Mouse (Mus musculus) intestine, postnatal 0 days (tissue): Measurements from ENCODE around the gene Dad1. TPM values are rescaled to one million over a fixed set of nuclear protein-coding genes. Genes with fewer than 3 reads are reported as not detected.
A peak's percentile ranks its signal among the peaks of the same experiment; 100 is the strongest.

Experiments used
- ATAC-seq: fragments of 200-750 bp; cut with Nextera tagmentation; 2 replicates; pipeline ENCODE4 v1.8.0; 2017; ENCODE audit warnings: mild to moderate bottlenecking, moderate TSS enrichment, moderate library complexity
- H3K27ac ChIP-seq: fragments of 300-500 bp; sonication (generic); 2 replicates; pipeline ENCODE4 v1.5.1; 2014; ENCODE audit warnings: mild to moderate bottlenecking, low read depth, low read length, moderate library complexity
- H3K27me3 ChIP-seq: fragments of 300-500 bp; sonication (generic); replicated peaks from 2 replicates; pipeline ENCODE4 v1.6.1; 2014; ENCODE audit warnings: low read length, mixed read lengths; ENCODE audit not compliant: control insufficient read depth, insufficient read depth
- H3K36me3 ChIP-seq: fragments of 300-500 bp; sonication (generic); 2 replicates; pipeline ENCODE4 v1.6.1; 2014; ENCODE audit warnings: mild to moderate bottlenecking, moderate library complexity; ENCODE audit not compliant: control insufficient read depth, insufficient read depth
- H3K4me1 ChIP-seq: fragments of 300-500 bp; sonication (generic); replicated peaks from 2 replicates; pipeline ENCODE4 v1.6.1; 2014; ENCODE audit warnings: antibody characterized with exemption, low read length, mixed read lengths; ENCODE audit not compliant: control insufficient read depth, insufficient read depth
- H3K4me2 ChIP-seq: fragments of 300-500 bp; sonication (generic); replicated peaks from 2 replicates; pipeline ENCODE4 v1.6.1; 2014; ENCODE audit warnings: low read depth, mild to moderate bottlenecking, moderate library complexity
- H3K4me3 ChIP-seq: fragments of 300-500 bp; sonication (generic); 2 replicates; pipeline ENCODE4 v1.5.1; 2014; ENCODE audit warnings: low read depth, low read length
- H3K9ac ChIP-seq: fragments of 300-500 bp; sonication (generic); 2 replicates; pipeline ENCODE4 v1.6.1; 2014; ENCODE audit warnings: mild to moderate bottlenecking, low read depth, low read length
- H3K9me3 ChIP-seq: fragments of 300-500 bp; sonication (generic); 2 replicates; pipeline ENCODE4 v1.6.1; 2016; ENCODE audit warnings: mixed run types; ENCODE audit not compliant: control insufficient read depth
- CTCF ChIP-seq: sonication (generic); IDR thresholded peaks from 2 replicates; pipeline ENCODE4 v1.5.1; 2016; ENCODE audit warnings: low read depth, mild to moderate bottlenecking, control low read depth, antibody characterized with exemption, moderate library complexity
- WGBS: fragments of 180-500 bp; shearing (Covaris S2); extraction: QIAGEN DNeasy Blood & Tissue Kit; methylation state at CpG from one replicate; pipeline ENCODE4 v1.1.7; 2014; 5-methylcytosine and 5-hydroxymethylcytosine counted together
- polyA plus RNA-seq: library from polyadenylated mRNA; unstranded; fragments of >200 nt; fragmentation: Nextera tagmentation; extraction: Ambion mirVana; gene quantifications from 2 replicates; pipeline ENCODE4 v1.2.1, GENCODE M21; 2015

The Dad1 gene
- polyA plus RNA-seq, 1 experiment from 2014 or later, result 492 TPM

GRCm38 (mm10) chr14:54239002-54239736 is 14.7 kb downstream of the Dad1 start:
- WGBS, result 16% methylated on average over 7 of the region's 7 CpGs

GRCm38 (mm10) chr14:54236881-54237280 is 17.0 kb downstream of the Dad1 start:
- Histone ChIP-seq H3K4me1 (peaks cover 8% of the 10 kb centered on the region; the same call in 1 of the 2 replicates), H3K9ac (no peak overlapping the region), H3K4me3 (no peak overlapping the region), H3K27ac (no peak overlapping the region), H3K4me2 (no peak overlapping the region), H3K9me3 (no peaks in the 10 kb centered on the region), H3K27me3 (no peaks in the 10 kb centered on the region), H3K36me3 (peaks cover 29% of the 10 kb centered on the region)
- TF ChIP-seq CTCF, result no peak
- 89% methylated on average over 5 of the region's 5 CpGs for WGBS
- no peak for ATAC-seq

More at GRCm38 (mm10) chr14:54239002-54239736, 14.7 kb downstream of the Dad1 start:
- H3K4me2 ChIP-seq, result no peak overlapping the region
- H3K9ac ChIP-seq, result no peak overlapping the region
- no peaks in the 10 kb centered on the region for H3K9me3 ChIP-seq
- 0 out of 2 replicates have a peak, but pooled peaks cover 1% of the 10 kb centered on the region for H3K4me1 ChIP-seq
- no peaks in the 10 kb centered on the region for H3K27me3 ChIP-seq
- H3K36me3 ChIP-seq, result peaks cover 39% of the 10 kb centered on the region
- peak; percentile 55 for ATAC-seq
- no peak overlapping the region for H3K27ac ChIP-seq
- H3K4me3 ChIP-seq, result no peak overlapping the region
- peak; percentile 98 for TF ChIP-seq CTCF

- Histone ChIP-seq H3K36me3 (peaks cover 20% of the 10 kb centered on the region), H3K27ac (no peak overlapping the region; the same call in 1 of the 2 replicates), H3K9ac (no peak overlapping the region), H3K27me3 (no peaks in the 10 kb centered on the region), H3K4me3 (no peak overlapping the region), H3K9me3 (no peaks in the 10 kb centered on the region), H3K4me1 (peaks cover 8% of the 10 kb centered on the region; the same call in 1 of the 2 replicates), H3K4me2 (no peak overlapping the region)
- WGBS, result 84% methylated on average over 5 of the region's 5 CpGs
- no peak for ATAC-seq
- TF ChIP-seq CTCF, result no peak
Observed at GRCm38 (mm10) chr14:54235825-54236540, 17.9 kb downstream of the Dad1 start.

GRCm38 (mm10) chr14:54234231-54235040 is 19.5 kb downstream of the Dad1 start:
- ATAC-seq, result no peak
- Histone ChIP-seq H3K9me3 (no peaks in the 10 kb centered on the region), H3K4me3 (no peak overlapping the region), H3K4me2 (0 out of 2 replicates have a peak overlapping the region, but pooled peaks have one; percentile 30), H3K27me3 (no peaks in the 10 kb centered on the region), H3K9ac (no peak overlapping the region), H3K36me3 (peaks cover 9% of the 10 kb centered on the region), H3K27ac (peak overlapping the region; percentile 94), H3K4me1 (peaks cover 14% of the 10 kb centered on the region; the same call in 1 of the 2 replicates)
- no peak for TF ChIP-seq CTCF
- 71% methylated on average over 20 of the region's 20 CpGs for WGBS

GRCm38 (mm10) chr14:54233559-54234143 is 20.3 kb downstream of the Dad1 start:
- Histone ChIP-seq H3K9me3 (no peaks in the 10 kb centered on the region), H3K9ac (no peak overlapping the region; the same call in 1 of the 2 replicates), H3K36me3 (peaks cover 9% of the 10 kb centered on the region), H3K4me2 (peak overlapping the region; percentile 30), H3K27me3 (no peaks in the 10 kb centered on the region), H3K4me1 (peaks cover 19% of the 10 kb centered on the region; the same call in 1 of the 2 replicates), H3K27ac (peak overlapping the region; percentile 94), H3K4me3 (no peak overlapping the region)
- TF ChIP-seq CTCF, result no peak
- no peak for ATAC-seq
- WGBS, result 43% methylated on average over 16 of the region's 16 CpGs
